Comparison of ENCODE assay signal across 1 mouse cellular context in the genomic region with DNA sequence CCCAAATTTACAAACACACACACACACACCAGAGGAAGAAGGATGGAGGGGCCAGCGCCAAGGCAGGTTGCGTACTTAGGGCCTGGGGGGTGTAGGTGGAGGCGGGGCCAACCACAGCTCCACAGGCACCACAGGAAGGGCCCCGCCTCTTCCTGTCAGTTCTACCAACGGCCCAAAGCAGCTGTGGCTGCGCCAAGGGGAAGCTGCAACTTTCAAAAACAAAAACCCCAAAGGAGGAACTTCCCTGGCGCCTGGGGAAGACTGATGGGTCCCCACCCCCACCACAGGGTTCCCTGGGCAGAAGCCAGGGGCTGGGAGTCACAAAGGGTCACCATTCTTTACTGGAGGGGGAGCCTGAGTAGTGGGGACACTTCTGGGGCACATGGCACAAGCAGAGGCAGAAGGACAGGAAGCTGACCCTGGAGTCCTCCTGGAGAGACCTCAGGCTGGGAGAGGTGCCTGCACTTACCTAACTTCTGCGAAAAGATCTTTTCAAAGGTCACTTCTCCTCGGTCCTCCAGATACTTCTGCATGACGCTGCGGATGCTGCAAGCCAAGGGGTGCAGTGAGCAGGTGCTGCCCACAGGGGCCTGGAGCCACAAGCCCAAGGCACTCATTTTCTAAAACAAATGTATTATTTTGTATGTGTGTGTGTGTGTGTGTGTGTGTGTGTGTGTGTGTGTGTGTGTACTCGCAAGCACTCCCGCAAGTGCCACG.
TF ChIP-seq lines count a peak whose summit lies in the region.

No protein-coding gene starts in this region.

TF ChIP-seq in CH12.LX, 34 proteins besides CTCF, POLR2A, EP300 and RAD21 (continued from another document):
- TF ChIP-seq ZNF384 (IDR thresholded peaks at IDR 0.05; ENCODE audit: low read depth, low read length) = no peak
- no peak for TF ChIP-seq KAT2A (IDR thresholded peaks at IDR 0.05; ENCODE audit: insufficient replicate concordance, low read length)
